Mouse (Mus musculus): ENCODE measurements at regions not wholly inside any gene's neighbourhood (a gene's known extent, or its start where the extent isn't known, plus 50 kb on each side); places are given as distances from the start of the nearest gene placed in this dataset.

- no peak overlapping the region for H3K27ac ChIP-seq
- peak; percentile 45 to 46 for DNase-seq (ENCODE audit: extremely low spot score in 1 of 2, low spot score in 2 of 2)
- H3K4me3 ChIP-seq = no peak overlapping the region
- peak; percentile 66 for TF ChIP-seq CTCF (IDR thresholded peaks at IDR 0.05)
- intact Hi-C loops (cut with DNase I) = loop anchor here (1.0 kb wide), 1 partner anchor 94 kb away; no protein-coding TSS in a partner anchor
These were observed 150.0 kb upstream of the Haao start for GRCm38 (mm10) chr17:83997778-83998177.

GRCm38 (mm10) chr17:83993028-83993427 lies 145.3 kb upstream of the Haao start:
- intact Hi-C loops (cut with DNase I) = no loop called here
- no peak for TF ChIP-seq CTCF (IDR thresholded peaks at IDR 0.05)
- H3K4me3 ChIP-seq = no peak overlapping the region
- no peak for DNase-seq (ENCODE audit: extremely low spot score in 1 of 2, low spot score in 2 of 2)
- H3K27ac ChIP-seq = no peak overlapping the region

GRCm38 (mm10) chr17:83990421-83991365 lies 142.9 kb upstream of the Haao start:
- no peak for TF ChIP-seq CTCF (IDR thresholded peaks at IDR 0.05)
- Histone ChIP-seq H3K4me3 (no peak overlapping the region), H3K27ac (no peak overlapping the region)
- intact Hi-C loops (cut with DNase I) = no loop called here
- no peak for DNase-seq (ENCODE audit: extremely low spot score in 1 of 2, low spot score in 2 of 2)

- Histone ChIP-seq H3K4me3 (no peak overlapping the region), H3K27ac (no peak overlapping the region)
- DNase-seq (ENCODE audit: extremely low spot score in 1 of 2, low spot score in 2 of 2) = no peak
- no peak for TF ChIP-seq CTCF (IDR thresholded peaks at IDR 0.05)
- intact Hi-C loops (cut with DNase I) = no loop called here
These were observed 141.1 kb upstream of the Haao start for GRCm38 (mm10) chr17:83988897-83989296.

GRCm38 (mm10) chr17:83988165-83988564 lies 140.4 kb upstream of the Haao start:
- TF ChIP-seq CTCF (IDR thresholded peaks at IDR 0.05) = no peak
- Histone ChIP-seq H3K27ac (no peak overlapping the region), H3K4me3 (no peak overlapping the region)
- DNase-seq (ENCODE audit: extremely low spot score in 1 of 2, low spot score in 2 of 2) = no peak
- intact Hi-C loops (cut with DNase I) = no loop called here

GRCm38 (mm10) chr17:83987683-83988082 lies 139.9 kb upstream of the Haao start:
- no peak overlapping the region for H3K4me3 ChIP-seq
- no peak for TF ChIP-seq CTCF (IDR thresholded peaks at IDR 0.05)
- intact Hi-C loops (cut with DNase I) = no loop called here

GRCm38 (mm10) chr17:83985916-83986578 lies 138.3 kb upstream of the Haao start:
- intact Hi-C loops (cut with DNase I) = no loop called here
- no peak for DNase-seq (ENCODE audit: extremely low spot score in 1 of 2, low spot score in 2 of 2)
- 0 out of 2 replicates have a peak overlapping the region, but pooled peaks have one; percentile 12 for H3K27ac ChIP-seq

More at GRCm38 (mm10) chr17:83987683-83988082, 139.9 kb upstream of the Haao start:
- no peak overlapping the region for H3K27ac ChIP-seq
- DNase-seq (ENCODE audit: extremely low spot score in 1 of 2, low spot score in 2 of 2) = no peak

GRCm38 (mm10) chr17:83985333-83985790 lies 137.6 kb upstream of the Haao start:
- intact Hi-C loops (cut with DNase I) = no loop called here
- Histone ChIP-seq H3K27ac (no peak overlapping the region), H3K4me3 (no peak overlapping the region)
- no peak for TF ChIP-seq CTCF (IDR thresholded peaks at IDR 0.05)
- no peak for DNase-seq (ENCODE audit: extremely low spot score in 1 of 2, low spot score in 2 of 2)

More at GRCm38 (mm10) chr17:83985916-83986578, 138.3 kb upstream of the Haao start:
- H3K4me3 ChIP-seq = no peak overlapping the region
- no peak for TF ChIP-seq CTCF (IDR thresholded peaks at IDR 0.05)

GRCm38 (mm10) chr17:83983837-83984388 lies 136.2 kb upstream of the Haao start:
- intact Hi-C loops (cut with DNase I) = no loop called here
- no peak for DNase-seq (ENCODE audit: extremely low spot score in 1 of 2, low spot score in 2 of 2)
- Histone ChIP-seq H3K27ac (no peak overlapping the region), H3K4me3 (no peak overlapping the region)
- TF ChIP-seq CTCF (IDR thresholded peaks at IDR 0.05) = no peak

- intact Hi-C loops (cut with DNase I) = no loop called here
- Histone ChIP-seq H3K27ac (peak overlapping the region; percentile 64), H3K4me3 (no peak overlapping the region)
- TF ChIP-seq CTCF (IDR thresholded peaks at IDR 0.05) = no peak
- DNase-seq (ENCODE audit: extremely low spot score in 1 of 2, low spot score in 2 of 2) = no peak
These were observed 135.5 kb upstream of the Haao start for GRCm38 (mm10) chr17:83983070-83983836.

GRCm38 (mm10) chr17:83982700-83983069 lies 134.9 kb upstream of the Haao start:
- TF ChIP-seq CTCF (IDR thresholded peaks at IDR 0.05) = no peak
- intact Hi-C loops (cut with DNase I) = no loop called here
- DNase-seq (ENCODE audit: extremely low spot score in 1 of 2, low spot score in 2 of 2) = no peak
- Histone ChIP-seq H3K4me3 (no peak overlapping the region), H3K27ac (peak overlapping the region; percentile 64)

All from left cerebral cortex, adult 2 months (tissue).